Mouse (Mus musculus) liver (tissue): ENCODE measurements around the gene Lima1.

Experiments used
- DNase-seq: peaks from one replicate; pipeline ENCODE4 v3.0.0-alpha.2; 2020; ENCODE audit warnings: mixed read lengths

Lima1 gene

GRCm38 (mm10) chr15:99866450-99867221 lies 8.6 kb downstream of the Lima1 start:
- DNase-seq, result no peak

- DNase-seq, result no peak
Measured at GRCm38 (mm10) chr15:99865942-99866341, 9.3 kb downstream of the Lima1 start.

GRCm38 (mm10) chr15:99865494-99865941 lies 9.7 kb downstream of the Lima1 start:
- no peak for DNase-seq

- no peak for DNase-seq
Measured at GRCm38 (mm10) chr15:99865046-99865445, 10.2 kb downstream of the Lima1 start.

DNA sequence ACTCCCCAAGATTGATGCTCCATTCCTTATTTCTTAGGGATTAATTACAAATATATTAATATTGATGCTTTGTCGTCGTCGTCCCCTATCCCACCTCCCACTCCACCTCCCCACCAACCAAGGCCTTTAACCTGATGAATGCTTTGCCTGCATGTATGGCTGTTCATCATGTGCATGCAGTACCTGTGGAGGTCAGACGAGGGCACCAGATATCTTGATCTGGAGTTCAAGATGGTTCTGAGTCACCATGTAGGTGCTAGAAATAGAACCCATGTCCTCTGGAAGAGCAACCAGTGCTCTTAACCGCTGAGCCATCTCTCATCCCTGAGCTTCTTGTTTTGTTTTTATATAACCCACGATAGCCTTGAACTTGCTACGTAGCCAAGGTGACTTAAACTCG lies 11.5 kb downstream of the Lima1 start:
- no peak for DNase-seq

- DNase-seq, result no peak
Measured at GRCm38 (mm10) chr15:99863358-99863757, 11.9 kb downstream of the Lima1 start.

GRCm38 (mm10) chr15:99862473-99862872 lies 12.8 kb downstream of the Lima1 start:
- DNase-seq, result peak; percentile 29

DNA sequence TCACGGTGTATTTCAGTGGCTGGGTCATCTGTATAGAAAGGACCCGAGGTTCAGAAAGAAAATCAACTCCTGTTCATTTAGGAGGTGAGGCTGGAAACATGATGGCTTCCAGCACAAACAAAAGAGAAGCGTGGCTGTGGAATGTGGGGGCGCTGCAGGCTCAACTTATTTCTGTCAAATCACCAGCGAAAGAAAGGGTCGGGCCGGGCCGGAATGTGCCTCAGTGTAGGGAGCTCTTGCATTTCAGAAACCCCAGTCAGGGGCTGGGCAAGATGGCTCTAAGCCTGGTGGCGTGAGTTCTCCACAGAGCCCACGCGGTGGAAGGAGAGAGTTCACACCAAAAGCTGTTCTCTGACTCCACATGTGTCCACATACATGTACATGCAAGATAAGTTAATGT lies 13.3 kb downstream of the Lima1 start:
- peak; percentile 32 for DNase-seq

GRCm38 (mm10) chr15:99861536-99861935 lies 13.7 kb downstream of the Lima1 start:
- DNase-seq, result no peak

DNA sequence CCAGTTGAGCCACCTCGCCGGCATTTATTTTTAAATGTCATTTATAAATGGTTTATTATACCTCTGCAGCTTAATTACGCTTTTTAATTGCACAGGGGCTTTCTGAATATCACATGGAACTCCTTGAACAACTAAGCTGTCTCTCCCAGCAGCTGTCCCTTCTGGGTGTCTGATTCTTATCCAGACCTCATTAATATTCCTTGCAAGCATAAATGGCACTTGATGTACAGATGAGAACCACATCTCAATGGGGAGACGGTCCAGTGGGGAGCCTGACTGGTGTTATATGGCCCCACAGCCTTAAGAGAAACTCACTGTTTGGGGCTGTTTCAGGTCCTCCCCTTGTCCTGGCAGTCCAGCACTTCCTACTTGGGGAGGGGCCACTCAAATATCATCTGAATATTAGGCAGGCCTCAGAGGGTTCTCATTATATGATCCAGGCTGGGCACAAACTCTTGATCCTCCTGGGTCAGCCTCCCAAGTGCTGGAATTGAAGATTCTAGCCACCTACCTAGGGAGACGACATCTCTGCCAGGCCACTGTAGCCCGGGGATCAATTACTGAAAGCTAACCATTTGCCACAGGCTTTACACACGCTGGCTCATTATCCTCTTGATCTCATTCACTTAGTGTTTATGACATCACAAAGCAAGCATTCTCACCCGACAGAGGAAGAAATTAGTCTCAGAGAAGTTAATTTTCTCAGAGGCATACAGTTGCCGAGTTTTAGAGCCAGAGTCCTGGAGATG lies 15.4 kb downstream of the Lima1 start:
- DNase-seq, result no peak

DNA sequence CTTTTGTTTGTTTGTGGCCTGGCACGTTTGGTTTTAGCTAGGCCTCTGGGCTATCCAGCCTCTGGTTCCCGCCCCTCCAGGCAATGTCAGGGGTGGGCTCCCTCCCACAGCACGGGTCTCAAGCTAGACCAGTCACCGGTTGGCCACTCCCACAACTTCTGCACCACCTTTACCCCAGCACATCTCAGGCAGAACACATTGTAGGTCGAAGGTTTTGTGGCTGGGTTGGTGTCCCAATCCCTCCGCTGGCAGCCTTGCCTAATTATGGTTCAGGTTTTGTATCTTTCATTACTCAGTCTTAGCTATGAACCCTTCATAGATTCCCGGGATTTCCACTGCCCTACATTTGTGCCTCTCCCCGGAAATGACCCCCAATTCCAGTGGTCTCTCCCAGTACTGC lies 17.8 kb downstream of the Lima1 start:
- DNase-seq, result no peak

- DNase-seq, result no peak
Measured at GRCm38 (mm10) chr15:99855119-99855518, 20.1 kb downstream of the Lima1 start.

- no peak for DNase-seq
Measured at GRCm38 (mm10) chr15:99852606-99853237, 22.5 kb downstream of the Lima1 start.

DNA sequence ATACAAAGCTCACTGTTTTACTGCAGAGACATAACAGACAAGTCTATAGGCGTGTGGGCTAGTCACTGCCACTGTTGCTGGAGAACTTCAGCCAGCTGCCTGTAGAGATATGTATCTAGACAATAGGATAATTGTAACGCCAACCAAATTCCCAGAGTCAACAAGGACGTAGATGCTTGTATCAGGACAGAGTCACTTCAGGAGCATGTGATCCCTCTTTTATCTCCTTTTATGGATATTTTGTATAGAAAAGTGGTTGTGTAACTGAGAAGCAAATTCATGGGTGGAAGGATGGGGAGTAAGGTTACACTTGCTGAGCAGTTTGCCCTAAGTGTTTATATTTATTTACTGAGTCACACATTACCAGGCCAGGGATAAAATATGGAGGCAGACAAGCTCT lies 25.0 kb downstream of the Lima1 start:
- no peak for DNase-seq

- no peak for DNase-seq
Measured at GRCm38 (mm10) chr15:99847937-99848336, 27.3 kb downstream of the Lima1 start.

DNA sequence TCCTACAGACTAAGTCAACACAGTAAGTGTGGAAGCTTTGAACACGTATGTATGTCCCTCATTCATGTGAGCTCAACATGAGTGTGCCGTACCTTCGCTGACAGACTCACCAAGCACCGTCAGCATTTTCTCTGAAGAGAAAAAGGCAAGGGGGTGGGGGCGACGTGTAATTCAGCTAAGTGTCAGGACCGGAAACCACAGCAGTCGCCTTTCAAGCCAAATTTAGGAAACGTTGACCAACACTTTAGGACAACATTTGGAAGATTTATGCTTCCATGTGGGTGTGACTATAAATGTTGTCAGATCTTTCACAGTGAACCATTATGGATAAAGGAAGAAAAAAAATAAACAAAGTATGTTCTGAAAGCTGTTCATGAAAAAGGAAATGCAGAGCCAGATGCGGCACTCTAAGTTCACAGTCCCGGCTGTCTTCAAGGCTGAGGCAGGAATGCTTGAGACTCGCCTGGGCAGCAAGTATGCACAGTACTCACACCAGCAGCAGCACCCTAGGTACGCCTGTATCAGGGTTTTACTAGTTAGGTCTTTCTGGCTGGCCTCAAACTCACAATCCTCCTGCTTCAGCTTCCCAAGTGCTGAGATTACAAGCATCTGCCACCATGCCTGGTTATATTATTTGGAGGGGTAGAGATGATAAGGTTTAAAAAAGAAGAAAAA lies 27.9 kb downstream of the Lima1 start:
- no peak for DNase-seq

DNA sequence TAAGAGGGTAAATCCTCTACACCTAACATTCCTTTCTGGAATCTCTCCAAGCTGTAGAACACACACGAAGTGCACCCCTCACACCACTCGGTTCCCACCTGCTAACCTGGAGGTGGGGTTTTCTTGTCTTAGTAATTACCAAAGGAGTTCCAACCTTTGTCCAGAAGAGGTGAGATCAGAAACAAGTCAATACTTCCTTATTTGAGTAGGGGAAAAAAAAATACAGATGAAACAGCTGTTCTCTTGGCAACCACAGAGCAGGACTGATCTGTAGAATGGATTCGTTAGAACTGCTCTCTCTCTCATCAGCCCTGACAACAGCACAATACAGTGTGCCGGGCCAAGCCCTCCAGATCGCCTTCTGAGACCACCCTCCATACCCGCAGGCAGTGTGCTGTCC lies 28.6 kb downstream of the Lima1 start:
- no peak for DNase-seq

- DNase-seq, result no peak
Measured at GRCm38 (mm10) chr15:99843856-99844255, 31.4 kb downstream of the Lima1 start.

DNA sequence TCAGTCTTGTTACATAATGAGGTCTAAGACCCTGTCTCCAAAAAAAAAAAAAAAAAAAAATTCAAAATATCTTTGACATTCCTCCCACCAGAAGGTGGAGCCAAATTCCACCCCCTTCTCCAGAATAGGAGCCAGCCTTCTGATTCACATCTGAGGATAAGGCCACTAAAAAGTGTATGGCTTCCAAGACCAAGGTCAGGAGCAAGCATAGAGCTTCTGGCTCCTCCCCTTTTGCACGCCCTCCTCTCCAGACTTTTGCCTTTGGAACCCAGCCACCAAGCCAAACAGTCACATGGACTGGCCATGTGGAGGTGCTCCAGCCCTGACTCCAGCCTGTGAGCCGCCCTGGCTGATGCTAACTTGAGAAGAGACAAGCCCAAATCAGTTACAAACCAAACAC lies 35.3 kb downstream of the Lima1 start:
- DNase-seq, result peak; percentile 10

GRCm38 (mm10) chr15:99839165-99839840 lies 36.0 kb downstream of the Lima1 start:
- DNase-seq, result no peak

DNA sequence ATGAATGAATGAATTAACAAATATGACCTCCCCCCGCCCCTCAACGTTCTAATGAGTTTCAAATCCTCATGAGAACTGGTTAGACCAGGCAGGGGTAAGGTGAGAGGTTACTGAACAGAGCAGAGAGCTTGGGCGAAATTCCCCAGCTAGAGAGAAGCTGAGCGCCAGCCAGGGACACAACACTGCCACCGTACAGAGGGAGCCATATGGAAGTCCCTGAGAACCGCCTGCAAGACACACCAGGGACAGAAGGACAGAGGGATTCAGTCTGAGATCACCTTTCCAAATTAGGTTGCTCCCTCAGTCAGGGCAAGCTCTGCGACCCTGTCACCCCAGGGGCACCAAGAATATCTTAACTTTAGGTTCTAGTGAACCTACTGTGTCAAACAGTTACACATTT lies 37.7 kb downstream of the Lima1 start:
- no peak for DNase-seq

DNA sequence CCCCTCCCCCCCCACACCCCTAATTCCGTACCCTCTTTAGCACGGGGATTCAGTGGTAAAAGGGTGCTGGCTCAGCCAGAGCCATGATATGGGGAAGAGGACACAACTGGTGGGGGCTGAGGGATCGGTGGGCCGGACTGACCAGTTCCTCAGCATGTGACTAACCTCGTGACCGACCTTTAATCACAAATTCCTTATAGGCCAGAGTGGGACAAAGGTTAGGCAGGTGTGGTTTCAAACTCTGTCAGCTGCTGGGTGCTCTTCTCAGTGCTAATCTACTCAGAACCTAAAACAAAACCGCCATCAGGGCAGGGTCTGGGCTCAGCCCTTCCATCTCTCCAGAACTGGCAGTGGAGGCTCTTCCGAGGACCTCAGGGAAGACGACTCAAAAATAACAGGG lies 40.1 kb downstream of the Lima1 start:
- peak; percentile 37 for DNase-seq

GRCm38 (mm10) chr15:99834681-99835080 lies 40.6 kb downstream of the Lima1 start:
- no peak for DNase-seq
